Mouse (Mus musculus): ENCODE measurements around the gene Rpl36. TPM values are rescaled to one million over a fixed set of nuclear protein-coding genes. Genes with fewer than 3 reads are reported as not detected.
A peak's percentile ranks its signal among the peaks of the same experiment; 100 is the strongest.

Rpl36 gene
- polyA plus RNA-seq (2015; fragmentation: Nextera tagmentation; extraction: Ambion mirVana): 1,422 and 1,459 TPM in 2 replicates

- peak; percentile 42 for ATAC-seq
- H3K36me3 ChIP-seq (ENCODE audit: control insufficient read depth, insufficient read depth): peaks cover 35% of the 10 kb centered on the region
- no peaks in the 10 kb centered on the region for H3K27me3 ChIP-seq (replicated peaks; ENCODE audit: control insufficient read depth, insufficient read depth, low read length)
- peak within 1 kb of the TSS; percentile 67 for H3K4me3 ChIP-seq (ENCODE audit: low read depth, low read length)
- peaks cover 7% of the 10 kb centered on the region; the same call in 1 of the 2 replicates for H3K4me1 ChIP-seq (replicated peaks; ENCODE audit: control insufficient read depth, insufficient read depth, low read length)
- under 1% methylated on average over 52 of the region's 52 CpGs for WGBS
- H3K27ac ChIP-seq (ENCODE audit: low read depth, low read length): peak within 1 kb of the TSS; percentile 84
- peak within 1 kb of the TSS; percentile 73 for H3K4me2 ChIP-seq (replicated peaks; ENCODE audit: low read depth)
- no peaks in the 10 kb centered on the region for H3K9me3 ChIP-seq (ENCODE audit: control insufficient read depth)
- peak; percentile 99 for TF ChIP-seq CTCF (IDR thresholded peaks at IDR 0.05; ENCODE audit: low read depth)
- H3K9ac ChIP-seq (ENCODE audit: low read depth, low read length): peak within 1 kb of the TSS; percentile 82
Measured at GRCm38 (mm10) chr17:56613236-56613844, at the start of gene Rpl36. TSS of gene Rpl36 (plus strand) at chr17:56613416.

GRCm38 (mm10) chr17:56566293-56566692 is 46.9 kb upstream of the Rpl36 start:
- no peak for TF ChIP-seq CTCF (IDR thresholded peaks at IDR 0.05; ENCODE audit: low read depth)
- H3K4me1 ChIP-seq (replicated peaks; ENCODE audit: control insufficient read depth, insufficient read depth, low read length): no peaks in the 10 kb centered on the region
- H3K27me3 ChIP-seq (replicated peaks; ENCODE audit: control insufficient read depth, insufficient read depth, low read length): no peaks in the 10 kb centered on the region
- no peak overlapping the region for H3K9ac ChIP-seq (ENCODE audit: low read depth, low read length)
- ATAC-seq: no peak
- H3K4me3 ChIP-seq (ENCODE audit: low read depth, low read length): no peak overlapping the region
- no peaks in the 10 kb centered on the region for H3K9me3 ChIP-seq (ENCODE audit: control insufficient read depth)
- H3K36me3 ChIP-seq (ENCODE audit: control insufficient read depth, insufficient read depth): peaks cover 94% of the 10 kb centered on the region
- 92% methylated on average over 29 of the region's 29 CpGs for WGBS
- no peak overlapping the region for H3K4me2 ChIP-seq (replicated peaks; ENCODE audit: low read depth)
- H3K27ac ChIP-seq (ENCODE audit: low read depth, low read length): no peak overlapping the region

GRCm38 (mm10) chr17:56566918-56567317 is 46.3 kb upstream of the Rpl36 start:
- no peak for ATAC-seq
- no peak for TF ChIP-seq CTCF (IDR thresholded peaks at IDR 0.05; ENCODE audit: low read depth)
- Histone ChIP-seq H3K4me3 (ENCODE audit: low read depth, low read length) (no peak overlapping the region), H3K4me2 (replicated peaks; ENCODE audit: low read depth) (no peak overlapping the region; the same call in 1 of the 2 replicates), H3K4me1 (replicated peaks; ENCODE audit: control insufficient read depth, insufficient read depth, low read length) (no peaks in the 10 kb centered on the region), H3K36me3 (ENCODE audit: control insufficient read depth, insufficient read depth) (peaks cover 94% of the 10 kb centered on the region), H3K9ac (ENCODE audit: low read depth, low read length) (no peak overlapping the region), H3K27me3 (replicated peaks; ENCODE audit: control insufficient read depth, insufficient read depth, low read length) (no peaks in the 10 kb centered on the region), H3K9me3 (ENCODE audit: control insufficient read depth) (no peaks in the 10 kb centered on the region), H3K27ac (ENCODE audit: low read depth, low read length) (no peak overlapping the region)
- 91% methylated on average over 5 of the region's 5 CpGs for WGBS

GRCm38 (mm10) chr17:56567370-56567769 is 45.8 kb upstream of the Rpl36 start:
- no peak overlapping the region; the same call in 1 of the 2 replicates for H3K4me2 ChIP-seq (replicated peaks; ENCODE audit: low read depth)
- no peak for ATAC-seq
- H3K4me3 ChIP-seq (ENCODE audit: low read depth, low read length): no peak overlapping the region
- H3K9ac ChIP-seq (ENCODE audit: low read depth, low read length): no peak overlapping the region
- no peaks in the 10 kb centered on the region for H3K9me3 ChIP-seq (ENCODE audit: control insufficient read depth)
- no peak overlapping the region for H3K27ac ChIP-seq (ENCODE audit: low read depth, low read length)
- 70% methylated on average over 4 of the region's 4 CpGs for WGBS
- H3K27me3 ChIP-seq (replicated peaks; ENCODE audit: control insufficient read depth, insufficient read depth, low read length): no peaks in the 10 kb centered on the region
- no peaks in the 10 kb centered on the region for H3K4me1 ChIP-seq (replicated peaks; ENCODE audit: control insufficient read depth, insufficient read depth, low read length)
- H3K36me3 ChIP-seq (ENCODE audit: control insufficient read depth, insufficient read depth): peaks cover 94% of the 10 kb centered on the region
- TF ChIP-seq CTCF (IDR thresholded peaks at IDR 0.05; ENCODE audit: low read depth): no peak

- 92% methylated on average over 4 of the region's 4 CpGs for WGBS
- ATAC-seq: no peak
- no peak for TF ChIP-seq CTCF (IDR thresholded peaks at IDR 0.05; ENCODE audit: low read depth)
- peaks cover 88% of the 10 kb centered on the region for H3K36me3 ChIP-seq (ENCODE audit: control insufficient read depth, insufficient read depth)
- no peaks in the 10 kb centered on the region for H3K9me3 ChIP-seq (ENCODE audit: control insufficient read depth)
- H3K4me2 ChIP-seq (replicated peaks; ENCODE audit: low read depth): no peak overlapping the region
- H3K27me3 ChIP-seq (replicated peaks; ENCODE audit: control insufficient read depth, insufficient read depth, low read length): no peaks in the 10 kb centered on the region
- H3K27ac ChIP-seq (ENCODE audit: low read depth, low read length): no peak overlapping the region
- no peak overlapping the region for H3K9ac ChIP-seq (ENCODE audit: low read depth, low read length)
- no peak overlapping the region for H3K4me3 ChIP-seq (ENCODE audit: low read depth, low read length)
- H3K4me1 ChIP-seq (replicated peaks; ENCODE audit: control insufficient read depth, insufficient read depth, low read length): no peaks in the 10 kb centered on the region
Measured at GRCm38 (mm10) chr17:56570287-56570686, 42.9 kb upstream of the Rpl36 start.

- no peak overlapping the region; the same call in 1 of the 2 replicates for H3K27ac ChIP-seq (ENCODE audit: low read depth, low read length)
- no peak for ATAC-seq
- no peak overlapping the region for H3K4me3 ChIP-seq (ENCODE audit: low read depth, low read length)
- H3K36me3 ChIP-seq (ENCODE audit: control insufficient read depth, insufficient read depth): peaks cover 81% of the 10 kb centered on the region
- WGBS: 14% methylated on average over 1 of the region's 1 CpGs
- no peaks in the 10 kb centered on the region for H3K9me3 ChIP-seq (ENCODE audit: control insufficient read depth)
- no peaks in the 10 kb centered on the region for H3K27me3 ChIP-seq (replicated peaks; ENCODE audit: control insufficient read depth, insufficient read depth, low read length)
- no peak overlapping the region for H3K4me2 ChIP-seq (replicated peaks; ENCODE audit: low read depth)
- TF ChIP-seq CTCF (IDR thresholded peaks at IDR 0.05; ENCODE audit: low read depth): no peak
- no peak overlapping the region for H3K9ac ChIP-seq (ENCODE audit: low read depth, low read length)
- no peaks in the 10 kb centered on the region for H3K4me1 ChIP-seq (replicated peaks; ENCODE audit: control insufficient read depth, insufficient read depth, low read length)
Measured at GRCm38 (mm10) chr17:56572154-56572553, 41.1 kb upstream of the Rpl36 start.
